Mouse (Mus musculus): ENCODE results near the gene Sit1. TPM values are rescaled to one million over a fixed set of nuclear protein-coding genes. Genes with fewer than 3 reads are reported as not detected.

The Sit1 gene
- polyA plus RNA-seq, 1 experiment from 2014 or later: not detected

DNA sequence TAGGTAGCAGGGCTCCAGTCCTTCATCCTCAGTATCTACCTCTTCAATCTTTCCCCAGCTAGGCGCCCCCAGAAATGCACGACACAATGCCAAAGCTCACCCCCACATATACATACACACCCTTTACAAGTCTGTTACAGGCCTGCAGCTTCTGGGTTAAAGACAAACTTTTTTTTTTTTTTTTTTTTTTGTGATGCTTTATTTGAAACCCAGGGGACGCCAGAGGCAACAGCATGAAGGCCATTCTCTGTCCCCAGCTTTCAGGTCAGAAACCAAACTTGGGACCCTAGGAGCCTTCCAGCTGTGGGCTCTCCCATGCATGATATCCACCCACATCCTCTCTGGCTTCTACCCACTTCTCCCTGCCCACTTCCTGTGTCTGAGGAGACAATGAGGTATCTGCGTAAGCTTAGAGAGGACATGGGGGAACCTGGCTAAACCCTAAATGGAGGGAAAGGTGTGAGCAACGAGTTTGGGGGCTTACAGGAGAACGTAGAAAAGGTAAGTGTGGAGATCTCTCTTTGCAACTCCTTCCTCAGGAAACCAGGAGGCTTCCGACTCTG, 1.6 kb downstream of the Sit1 start:
- no peak overlapping the region for H3K4me3 ChIP-seq (ENCODE audit: low read depth, low read length)
- H3K4me1 ChIP-seq (ENCODE audit: control insufficient read depth, insufficient read depth, low read length): 0 out of 2 replicates have a peak, but pooled peaks cover 2% of the 10 kb centered on the region
- ATAC-seq: no peak
- 72% methylated on average over 7 of the region's 7 CpGs for WGBS
- H3K36me3 ChIP-seq (ENCODE audit: control insufficient read depth, insufficient read depth, low read length): no peaks in the 10 kb centered on the region
- H3K9me3 ChIP-seq (replicated peaks; ENCODE audit: control insufficient read depth, low read length, poor library complexity, severe bottlenecking): no peaks in the 10 kb centered on the region
- no peak overlapping the region for H3K4me2 ChIP-seq (ENCODE audit: low read length)
- no peaks in the 10 kb centered on the region for H3K27me3 ChIP-seq (ENCODE audit: control insufficient read depth, insufficient read depth, low read depth, low read length)
- no peak overlapping the region for H3K27ac ChIP-seq (ENCODE audit: low read length)
- no peak overlapping the region for H3K9ac ChIP-seq (ENCODE audit: low read depth, low read length)

DNA sequence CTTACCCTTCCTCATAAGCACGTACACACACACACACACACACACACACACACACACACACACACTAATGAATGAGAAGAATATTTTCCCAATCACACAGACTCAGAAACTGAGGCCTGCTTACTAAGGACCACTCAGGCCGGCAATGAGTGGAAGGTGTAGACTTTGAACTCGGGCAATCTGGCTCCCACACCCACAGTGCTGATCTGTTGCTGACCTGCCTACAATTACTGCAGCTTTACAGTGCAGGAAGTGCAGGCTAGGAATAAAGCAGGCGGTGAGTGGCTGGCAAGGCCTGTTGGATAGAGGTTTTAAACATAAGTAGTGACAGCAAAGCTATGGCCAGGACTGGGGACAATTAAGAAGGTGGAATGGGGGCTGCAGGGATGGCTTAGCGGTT, 2.5 kb downstream of the Sit1 start:
- Histone ChIP-seq H3K9ac (ENCODE audit: low read depth, low read length) (no peak overlapping the region), H3K4me2 (ENCODE audit: low read length) (no peak overlapping the region), H3K9me3 (replicated peaks; ENCODE audit: control insufficient read depth, low read length, poor library complexity, severe bottlenecking) (no peaks in the 10 kb centered on the region), H3K36me3 (ENCODE audit: control insufficient read depth, insufficient read depth, low read length) (no peaks in the 10 kb centered on the region), H3K27ac (ENCODE audit: low read length) (no peak overlapping the region), H3K4me1 (ENCODE audit: control insufficient read depth, insufficient read depth, low read length) (0 out of 2 replicates have a peak, but pooled peaks cover 2% of the 10 kb centered on the region), H3K4me3 (ENCODE audit: low read depth, low read length) (no peak overlapping the region), H3K27me3 (ENCODE audit: control insufficient read depth, insufficient read depth, low read depth, low read length) (no peaks in the 10 kb centered on the region)
- no peak for ATAC-seq
- 89% methylated on average over 5 of the region's 5 CpGs for WGBS

DNA sequence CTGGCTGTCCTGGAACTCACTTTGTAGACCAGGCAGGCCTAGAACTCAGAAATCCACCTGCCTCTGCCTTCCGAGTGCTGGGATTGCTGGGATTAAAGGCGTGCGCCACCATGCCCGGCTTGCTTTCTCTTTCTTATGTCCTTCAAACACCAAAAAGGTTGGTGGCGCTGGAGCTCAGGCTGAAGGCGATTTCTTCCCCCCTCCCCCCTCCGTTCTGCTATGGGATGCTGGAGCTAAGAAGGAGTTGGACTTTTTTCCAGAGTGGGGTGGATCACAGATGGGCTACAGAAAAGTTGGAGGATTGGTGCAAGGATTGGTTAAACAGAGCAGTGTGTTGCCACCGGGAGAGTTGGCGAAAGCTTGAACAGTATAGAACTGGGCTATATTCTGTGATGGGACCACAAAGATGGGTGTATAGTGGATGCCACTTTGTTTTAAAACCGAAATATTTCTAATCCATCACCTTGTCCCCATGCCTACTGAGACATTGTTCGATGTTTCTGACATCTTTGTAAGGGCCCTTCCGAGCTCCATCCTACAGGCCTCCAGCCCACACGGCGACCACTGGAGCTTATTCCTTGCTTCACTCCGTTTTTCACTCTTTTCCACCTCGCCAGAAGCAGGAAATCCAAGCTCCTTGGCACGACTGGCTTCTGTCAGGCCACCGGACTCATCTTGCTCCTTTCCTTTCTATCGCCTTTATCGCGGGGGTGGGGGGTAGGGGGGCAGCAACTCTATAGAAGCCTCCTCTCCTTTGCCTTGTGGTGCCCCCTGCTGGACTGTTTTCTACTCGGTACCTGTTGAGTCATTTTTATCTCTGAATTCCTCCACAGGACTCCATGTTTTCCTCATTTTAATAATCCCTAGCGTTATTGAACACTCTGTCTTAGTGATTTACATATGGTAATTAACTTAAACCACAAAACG, 4.4 kb downstream of the Sit1 start:
- H3K9ac ChIP-seq (ENCODE audit: low read depth, low read length): no peak overlapping the region
- no peaks in the 10 kb centered on the region for H3K27me3 ChIP-seq (ENCODE audit: control insufficient read depth, insufficient read depth, low read depth, low read length)
- ATAC-seq: no peak
- H3K4me1 ChIP-seq (ENCODE audit: control insufficient read depth, insufficient read depth, low read length): 0 out of 2 replicates have a peak, but pooled peaks cover 2% of the 10 kb centered on the region
- no peak overlapping the region for H3K27ac ChIP-seq (ENCODE audit: low read length)
- H3K9me3 ChIP-seq (replicated peaks; ENCODE audit: control insufficient read depth, low read length, poor library complexity, severe bottlenecking): no peaks in the 10 kb centered on the region
- no peaks in the 10 kb centered on the region for H3K36me3 ChIP-seq (ENCODE audit: control insufficient read depth, insufficient read depth, low read length)
- WGBS: 48% methylated on average over 24 of the region's 24 CpGs
- no peak overlapping the region for H3K4me2 ChIP-seq (ENCODE audit: low read length)
- H3K4me3 ChIP-seq (ENCODE audit: low read depth, low read length): no peak overlapping the region

DNA sequence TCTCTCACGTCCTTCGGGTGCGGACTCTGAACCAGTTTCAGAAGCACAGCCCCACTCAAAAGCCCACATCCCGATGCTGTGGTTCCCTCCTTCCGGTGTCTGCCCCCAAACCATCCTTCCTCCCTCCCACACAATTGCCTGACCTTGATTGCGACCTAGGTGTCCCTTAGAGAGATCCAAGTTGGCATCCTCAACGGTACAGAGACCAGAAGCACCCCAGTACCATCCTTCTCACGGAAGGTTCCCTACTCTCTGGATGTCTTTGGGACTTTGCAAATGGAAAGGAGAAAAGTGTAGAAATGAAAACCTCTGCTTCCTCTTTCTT, 5.0 kb downstream of the Sit1 start:
- WGBS: 48% methylated on average over 8 of the region's 8 CpGs
- peak; percentile 67; the same call in 1 of the 2 replicates for ATAC-seq

DNA sequence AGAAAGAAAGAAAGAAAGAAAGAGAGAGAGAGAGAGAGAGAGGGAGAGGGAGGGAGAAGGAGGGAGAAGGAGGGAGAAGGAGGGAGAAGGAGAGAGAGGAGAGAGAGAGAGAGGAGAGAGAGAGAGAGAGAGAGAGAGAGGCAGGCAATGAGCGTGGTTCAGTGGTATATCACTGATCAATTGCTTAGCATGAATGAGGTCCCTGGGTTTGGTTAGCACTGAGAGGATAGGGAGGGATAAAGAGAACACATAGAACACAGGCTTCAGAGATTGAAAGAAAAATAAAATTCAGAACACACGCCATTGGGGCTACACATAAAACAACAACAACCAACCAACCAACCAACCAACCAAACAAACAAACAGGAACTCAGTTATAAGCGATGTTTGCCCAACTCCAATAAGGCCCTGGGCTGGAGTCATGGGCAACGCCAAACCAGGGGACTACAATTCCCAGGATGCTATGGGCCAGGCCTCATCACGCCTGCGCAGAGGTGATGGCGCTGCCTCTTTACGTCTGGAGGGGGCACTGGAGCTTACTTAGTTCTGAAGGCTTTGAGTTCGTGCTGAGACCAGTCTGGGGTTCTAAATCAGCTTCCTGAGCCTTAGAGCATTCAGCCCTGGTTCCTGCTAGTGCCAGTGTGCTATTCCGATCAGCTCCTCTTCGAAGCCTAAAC, 5.5 kb downstream of the Sit1 start:
- no peak overlapping the region for H3K27ac ChIP-seq (ENCODE audit: low read length)

More for the DNA sequence above, 5.0 kb downstream of the Sit1 start:
- H3K36me3 ChIP-seq (ENCODE audit: control insufficient read depth, insufficient read depth, low read length): no peaks in the 10 kb centered on the region
- no peaks in the 10 kb centered on the region for H3K27me3 ChIP-seq (ENCODE audit: control insufficient read depth, insufficient read depth, low read depth, low read length)
- 0 out of 2 replicates have a peak, but pooled peaks cover 2% of the 10 kb centered on the region for H3K4me1 ChIP-seq (ENCODE audit: control insufficient read depth, insufficient read depth, low read length)
- H3K27ac ChIP-seq (ENCODE audit: low read length): no peak overlapping the region
- H3K4me3 ChIP-seq (ENCODE audit: low read depth, low read length): peak overlapping the region; percentile 34
- H3K4me2 ChIP-seq (ENCODE audit: low read length): peak overlapping the region; percentile 60
- H3K9me3 ChIP-seq (replicated peaks; ENCODE audit: control insufficient read depth, low read length, poor library complexity, severe bottlenecking): no peaks in the 10 kb centered on the region
- peak overlapping the region; percentile 59 for H3K9ac ChIP-seq (ENCODE audit: low read depth, low read length)

DNA sequence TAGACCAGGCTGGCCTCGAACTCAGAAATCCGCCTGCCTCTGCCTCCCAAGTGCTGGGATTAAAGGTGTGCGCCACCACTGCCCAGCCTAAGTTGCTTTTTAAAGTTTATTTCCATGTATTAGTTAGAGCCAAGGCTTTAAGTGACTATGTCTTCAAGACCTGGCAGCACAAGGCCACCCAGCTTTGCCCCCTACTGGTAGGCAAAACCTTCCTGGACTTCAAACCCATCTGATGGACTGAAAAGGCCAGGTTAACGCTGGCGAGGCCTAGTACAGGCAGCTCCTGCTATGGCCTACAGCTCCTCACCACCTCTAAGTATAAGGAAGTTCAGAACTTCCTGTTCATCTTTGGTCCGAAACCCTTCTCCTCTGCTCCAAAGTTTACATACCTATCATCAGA, 6.9 kb downstream of the Sit1 start:
- 0 out of 2 replicates have a peak, but pooled peaks cover 2% of the 10 kb centered on the region for H3K4me1 ChIP-seq (ENCODE audit: control insufficient read depth, insufficient read depth, low read length)
- H3K4me2 ChIP-seq (ENCODE audit: low read length): no peak overlapping the region
- no peak for ATAC-seq
- no peak overlapping the region for H3K9ac ChIP-seq (ENCODE audit: low read depth, low read length)
- H3K9me3 ChIP-seq (replicated peaks; ENCODE audit: control insufficient read depth, low read length, poor library complexity, severe bottlenecking): no peaks in the 10 kb centered on the region
- H3K36me3 ChIP-seq (ENCODE audit: control insufficient read depth, insufficient read depth, low read length): no peaks in the 10 kb centered on the region
- H3K4me3 ChIP-seq (ENCODE audit: low read depth, low read length): no peak overlapping the region
- WGBS: 93% methylated on average over 5 of the region's 6 CpGs
- no peak overlapping the region for H3K27ac ChIP-seq (ENCODE audit: low read length)
- H3K27me3 ChIP-seq (ENCODE audit: control insufficient read depth, insufficient read depth, low read depth, low read length): no peaks in the 10 kb centered on the region

More for the DNA sequence above, 5.5 kb downstream of the Sit1 start:
- Histone ChIP-seq H3K9me3 (replicated peaks; ENCODE audit: control insufficient read depth, low read length, poor library complexity, severe bottlenecking) (no peaks in the 10 kb centered on the region), H3K4me2 (ENCODE audit: low read length) (peak overlapping the region; percentile 60), H3K36me3 (ENCODE audit: control insufficient read depth, insufficient read depth, low read length) (no peaks in the 10 kb centered on the region), H3K4me3 (ENCODE audit: low read depth, low read length) (peak overlapping the region; percentile 34), H3K27me3 (ENCODE audit: control insufficient read depth, insufficient read depth, low read depth, low read length) (no peaks in the 10 kb centered on the region), H3K9ac (ENCODE audit: low read depth, low read length) (peak overlapping the region; percentile 59), H3K4me1 (ENCODE audit: control insufficient read depth, insufficient read depth, low read length) (0 out of 2 replicates have a peak, but pooled peaks cover 2% of the 10 kb centered on the region)
- ATAC-seq: peak; percentile 97
- WGBS: 17% methylated on average over 11 of the region's 11 CpGs

DNA sequence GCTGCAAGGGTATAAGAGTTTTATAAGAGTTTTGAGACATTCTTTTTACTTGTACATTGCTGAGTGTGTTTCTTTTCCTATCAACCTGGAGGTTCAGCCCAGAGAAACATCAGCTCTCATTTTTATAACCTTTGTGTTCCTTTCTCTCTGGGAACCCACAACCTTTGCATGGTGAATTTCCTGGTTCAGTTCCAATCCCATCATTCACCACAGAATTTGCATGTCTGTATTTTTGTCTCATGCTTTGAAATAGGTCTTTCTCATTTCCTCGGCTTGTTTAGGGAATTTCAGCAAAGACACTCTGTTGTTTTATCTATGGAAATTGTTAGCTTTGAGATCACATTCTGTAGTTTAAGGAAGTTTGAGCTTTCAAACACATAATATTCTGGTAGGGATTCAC, 9.9 kb downstream of the Sit1 start:
- H3K4me3 ChIP-seq (ENCODE audit: low read depth, low read length): no peak overlapping the region
- 0 out of 2 replicates have a peak, but pooled peaks cover 2% of the 10 kb centered on the region for H3K4me1 ChIP-seq (ENCODE audit: control insufficient read depth, insufficient read depth, low read length)
- ATAC-seq: no peak
- no peak overlapping the region for H3K9ac ChIP-seq (ENCODE audit: low read depth, low read length)
- no peak overlapping the region for H3K27ac ChIP-seq (ENCODE audit: low read length)
- no peaks in the 10 kb centered on the region for H3K9me3 ChIP-seq (replicated peaks; ENCODE audit: control insufficient read depth, low read length, poor library complexity, severe bottlenecking)
- no peaks in the 10 kb centered on the region for H3K36me3 ChIP-seq (ENCODE audit: control insufficient read depth, insufficient read depth, low read length)
- no peaks in the 10 kb centered on the region for H3K27me3 ChIP-seq (ENCODE audit: control insufficient read depth, insufficient read depth, low read depth, low read length)
- H3K4me2 ChIP-seq (ENCODE audit: low read length): no peak overlapping the region
- WGBS: 74% methylated on average over 1 of the region's 1 CpGs

DNA sequence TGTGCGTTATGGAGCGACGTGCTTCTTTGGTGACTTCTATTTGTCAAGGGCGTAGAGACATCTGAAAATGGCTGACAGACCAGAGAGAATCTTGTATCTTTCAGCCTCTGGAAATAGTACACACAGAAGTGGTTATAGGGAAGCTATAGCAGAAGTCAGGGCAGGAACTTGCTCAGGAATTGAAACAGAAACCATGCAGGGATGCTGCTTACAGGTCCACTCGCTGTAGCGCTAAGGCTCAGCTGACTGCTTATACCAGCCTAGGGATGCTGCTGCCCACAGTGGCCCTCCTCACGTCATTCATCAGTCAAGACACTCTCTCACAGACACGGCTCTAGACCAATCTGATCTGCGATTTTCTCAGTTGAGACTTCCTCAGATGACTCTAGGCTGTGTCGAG, 13.2 kb downstream of the Sit1 start:
- Histone ChIP-seq H3K4me3 (ENCODE audit: low read depth, low read length) (no peak overlapping the region), H3K9me3 (replicated peaks; ENCODE audit: control insufficient read depth, low read length, poor library complexity, severe bottlenecking) (no peaks in the 10 kb centered on the region), H3K27ac (ENCODE audit: low read length) (no peak overlapping the region), H3K27me3 (ENCODE audit: control insufficient read depth, insufficient read depth, low read depth, low read length) (no peaks in the 10 kb centered on the region), H3K9ac (ENCODE audit: low read depth, low read length) (no peak overlapping the region), H3K4me2 (ENCODE audit: low read length) (no peak overlapping the region), H3K36me3 (ENCODE audit: control insufficient read depth, insufficient read depth, low read length) (no peaks in the 10 kb centered on the region), H3K4me1 (ENCODE audit: control insufficient read depth, insufficient read depth, low read length) (no peaks in the 10 kb centered on the region)
- no peak for ATAC-seq
- 95% methylated on average over 10 of the region's 10 CpGs for WGBS

Data from midbrain, embryonic 16.5 days (tissue).